Mouse (Mus musculus) mature B cell (primary cell): Measurements from ENCODE around the gene Mtch2.
"Not testable (repeated sequence)": the region's sequence is repeated elsewhere in the genome, so short reads cannot be mapped to it uniquely, and the experiment has no call there.

Experiments used
- in situ Hi-C: fragments of 300-500 bp; cut with MboI; formaldehyde crosslinking; loops from 2 replicates; pipeline ENCODE4 v1.14.3; 2019

The Mtch2 gene

DNA sequence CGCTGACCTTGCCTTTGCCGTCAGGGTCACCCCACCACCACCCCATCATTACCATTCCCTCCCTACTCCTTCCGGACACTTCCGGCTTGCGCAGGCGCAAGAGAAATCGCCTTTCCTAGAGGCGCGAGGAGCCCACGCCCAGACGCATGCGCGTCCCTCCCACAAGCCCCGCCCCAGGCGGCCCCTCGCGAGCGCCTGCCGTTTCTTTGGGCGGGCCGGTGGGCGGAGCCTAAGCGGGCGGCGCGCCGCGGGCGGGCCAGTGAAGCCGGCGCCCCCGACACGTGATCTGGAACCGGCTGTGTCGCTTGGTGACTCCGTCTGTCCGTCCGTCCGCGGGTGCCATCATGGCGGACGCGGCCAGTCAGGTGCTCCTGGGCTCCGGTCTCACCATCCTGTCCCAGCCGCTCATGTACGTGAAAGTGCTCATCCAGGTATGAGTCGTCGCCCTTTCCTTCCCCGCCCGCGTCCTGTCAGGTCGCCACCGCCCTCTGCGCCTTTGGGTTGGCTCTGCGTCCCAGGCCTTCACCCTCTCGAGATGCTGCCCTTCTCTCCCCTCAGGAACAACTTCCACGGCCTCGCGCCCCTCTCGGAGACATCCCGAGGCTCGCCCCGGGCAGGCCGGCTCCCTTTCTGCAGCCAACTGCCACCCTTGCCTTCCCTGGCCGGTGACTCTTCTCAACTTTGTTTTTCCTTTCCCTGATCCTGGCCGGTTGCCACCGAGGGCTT is at the start of gene Mtch2:
TSS of gene Mtch2 (plus strand) at position 201 of the 726 bp plus-strand sequence.
- in situ Hi-C loops = no loop called here

DNA sequence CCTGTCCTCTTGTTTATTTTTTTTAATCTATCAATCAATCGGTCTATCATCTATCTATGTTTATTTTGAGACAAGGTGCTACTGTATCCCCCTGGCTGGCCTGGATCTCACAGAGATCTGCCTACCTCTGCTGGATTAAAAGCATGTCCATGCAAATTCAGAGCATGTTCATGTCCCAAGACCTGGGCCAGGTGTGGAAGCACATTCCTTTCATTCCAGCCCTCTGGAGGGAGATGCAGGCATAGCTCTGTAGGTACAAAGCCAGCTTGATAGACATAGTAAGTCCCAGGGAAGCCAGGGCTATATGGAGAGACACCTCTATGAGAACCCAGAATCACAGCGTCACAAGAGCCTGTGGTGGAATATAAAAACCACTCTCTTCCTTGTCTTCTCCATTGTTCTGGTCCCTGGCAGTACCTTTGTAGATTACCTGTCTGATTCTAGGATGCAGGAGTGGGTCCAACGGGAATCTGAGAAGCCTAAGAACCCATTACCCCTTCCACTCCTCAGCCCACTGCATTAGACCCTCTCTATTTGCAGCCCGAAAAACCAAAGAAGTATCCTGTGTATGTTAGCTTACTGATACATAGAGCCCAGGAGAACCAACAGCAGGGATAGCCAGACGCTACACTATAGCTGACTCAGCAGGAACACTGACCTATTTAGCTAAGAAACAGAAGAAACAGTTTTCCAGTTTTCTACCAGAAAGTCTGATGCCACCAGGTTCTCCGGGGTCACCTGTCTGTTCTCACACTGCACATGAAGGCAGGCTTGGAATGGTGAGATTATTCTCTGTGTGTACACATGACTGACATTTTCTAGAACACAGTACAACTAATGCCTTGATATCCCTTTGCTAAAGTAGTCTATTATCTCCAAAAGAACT is 38.5 kb upstream of the Mtch2 start:
- in situ Hi-C loops = no loop called here

DNA sequence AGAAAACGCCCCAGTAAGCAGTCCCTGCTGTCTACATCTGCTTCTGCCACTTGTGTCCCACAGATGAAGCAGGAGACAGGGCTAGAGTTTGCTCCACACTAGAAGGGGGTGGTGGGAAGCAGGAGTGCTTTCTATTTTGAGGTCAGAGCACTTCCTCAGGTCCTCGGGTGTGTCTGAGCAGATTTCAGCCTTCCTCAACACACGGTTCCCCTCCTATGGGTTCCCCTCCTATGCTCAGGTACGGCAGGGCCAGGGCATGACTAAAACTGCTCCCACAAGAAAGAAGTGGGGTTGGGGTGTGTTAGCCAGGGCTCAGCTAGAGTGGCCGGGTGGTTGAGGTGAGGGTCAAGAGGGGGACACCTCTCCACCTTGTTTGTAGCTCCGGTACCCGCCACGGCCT is 36.2 kb upstream of the Mtch2 start:
- in situ Hi-C loops = no loop called here

DNA sequence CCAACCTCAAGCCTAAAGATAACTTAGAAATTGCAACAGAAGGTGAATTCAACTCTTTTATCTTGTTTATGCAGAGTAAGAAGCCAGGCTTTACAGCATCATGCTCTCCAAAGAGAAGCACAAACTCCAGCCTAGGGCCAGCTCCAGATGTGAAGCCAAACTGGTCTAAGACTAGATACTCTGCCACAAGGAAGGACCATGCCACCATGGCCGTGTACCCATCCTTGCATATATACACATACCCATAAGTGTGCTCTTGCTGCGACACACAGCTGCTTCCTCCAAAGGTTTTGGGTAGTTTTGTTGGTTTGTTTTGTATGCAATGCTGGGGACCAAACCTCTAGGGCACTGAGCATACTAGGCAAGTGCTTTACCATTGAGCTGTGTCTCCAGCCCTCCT is 31.7 kb upstream of the Mtch2 start:
- in situ Hi-C loops = no loop called here

DNA sequence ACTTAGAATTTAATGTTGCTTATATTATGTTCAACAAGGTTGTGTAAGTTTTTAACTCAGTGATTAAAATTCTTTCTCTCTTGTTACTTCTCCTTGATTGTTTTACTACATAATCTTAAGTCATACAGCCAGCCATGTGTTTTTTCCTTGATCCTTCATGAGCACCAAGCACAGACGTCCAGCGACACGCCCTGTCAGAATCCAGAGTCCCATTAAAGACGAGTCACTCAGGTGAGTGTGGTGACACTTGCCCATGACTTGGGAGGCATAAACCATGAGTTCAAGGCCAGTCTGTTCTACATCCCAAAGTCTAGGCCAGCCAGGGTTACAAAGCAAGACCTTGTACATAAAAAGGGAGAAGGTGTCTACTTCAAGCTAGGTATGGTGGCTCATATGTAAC is 30.8 kb upstream of the Mtch2 start:
- in situ Hi-C loops = no loop called here

DNA sequence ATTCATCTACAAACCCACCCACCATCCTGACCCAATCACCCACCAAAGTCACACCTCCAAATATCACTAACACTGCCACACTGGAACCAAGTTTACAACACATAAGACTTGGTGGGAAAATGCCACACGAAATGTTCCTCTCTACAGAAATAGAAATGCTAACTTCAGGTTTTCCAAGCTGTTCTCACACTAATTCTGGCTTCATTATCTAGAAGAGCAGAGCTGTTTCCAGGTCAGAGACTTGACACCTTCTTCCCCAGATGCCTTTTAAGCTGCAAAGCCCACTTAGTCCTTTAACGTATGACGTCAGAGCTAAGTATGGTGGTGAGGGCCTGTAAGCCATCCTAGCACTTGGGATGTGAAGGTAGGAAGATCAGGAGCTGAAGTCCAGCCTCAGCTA is 28.2 kb upstream of the Mtch2 start:
- in situ Hi-C loops = no loop called here

DNA sequence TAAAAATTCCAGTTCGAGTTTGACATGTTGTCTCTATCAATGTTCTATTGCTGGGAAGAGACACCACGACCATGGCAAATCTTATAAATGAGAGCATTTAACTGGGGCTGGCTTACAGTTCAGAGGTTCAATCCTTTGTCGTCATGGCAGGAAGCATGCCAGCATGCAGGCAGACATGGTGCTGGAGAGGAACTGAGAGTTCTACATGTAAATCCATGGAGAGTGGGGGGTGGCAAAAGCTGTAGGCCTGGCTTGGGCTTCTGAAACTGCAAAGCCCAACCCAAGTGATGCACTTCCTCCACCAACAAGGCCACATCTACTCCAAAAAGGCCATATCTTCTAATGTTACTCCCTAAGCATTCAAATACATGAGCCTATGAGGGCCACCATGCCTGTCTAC is 26.1 kb upstream of the Mtch2 start:
- in situ Hi-C loops = no loop called here

DNA sequence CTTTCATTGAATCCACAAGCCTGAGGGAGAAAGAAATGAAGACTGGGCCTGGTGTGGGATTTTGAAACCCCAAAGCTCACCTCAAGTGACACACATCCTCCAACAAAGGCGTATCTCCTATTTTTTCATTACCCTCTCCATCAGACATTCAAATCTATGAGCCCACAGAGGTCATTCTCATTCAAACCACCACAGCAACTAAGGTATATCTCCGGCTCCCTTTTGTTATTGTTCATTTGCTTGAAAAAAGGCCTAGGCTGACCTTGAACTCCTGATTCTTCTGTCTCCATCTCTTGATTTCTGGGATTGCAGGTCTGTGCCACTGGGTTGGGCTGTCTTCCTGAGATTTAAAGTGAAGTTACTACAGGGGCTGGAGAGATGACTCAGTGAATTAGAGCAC is 24.0 kb upstream of the Mtch2 start:
- in situ Hi-C loops = no loop called here

DNA sequence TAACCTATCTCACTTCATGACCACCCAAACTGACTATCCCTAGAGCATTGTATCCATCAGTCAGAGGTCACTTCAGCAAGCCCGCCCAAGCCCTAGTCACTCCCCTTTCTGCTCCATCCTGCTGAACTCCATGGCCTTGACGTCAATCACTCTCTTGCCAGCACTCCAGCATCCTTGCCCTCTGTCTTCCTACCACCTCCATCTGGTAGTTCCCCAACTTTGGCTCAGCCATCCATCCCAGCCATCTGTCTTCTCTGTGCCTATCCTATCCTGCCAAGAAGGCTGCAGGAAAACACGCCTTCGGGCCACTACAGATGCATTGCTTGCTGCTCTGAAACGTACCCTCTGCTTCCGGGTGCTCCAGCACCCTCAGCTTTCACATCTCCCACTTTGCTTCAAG is 23.2 kb upstream of the Mtch2 start:
- in situ Hi-C loops = no loop called here

DNA sequence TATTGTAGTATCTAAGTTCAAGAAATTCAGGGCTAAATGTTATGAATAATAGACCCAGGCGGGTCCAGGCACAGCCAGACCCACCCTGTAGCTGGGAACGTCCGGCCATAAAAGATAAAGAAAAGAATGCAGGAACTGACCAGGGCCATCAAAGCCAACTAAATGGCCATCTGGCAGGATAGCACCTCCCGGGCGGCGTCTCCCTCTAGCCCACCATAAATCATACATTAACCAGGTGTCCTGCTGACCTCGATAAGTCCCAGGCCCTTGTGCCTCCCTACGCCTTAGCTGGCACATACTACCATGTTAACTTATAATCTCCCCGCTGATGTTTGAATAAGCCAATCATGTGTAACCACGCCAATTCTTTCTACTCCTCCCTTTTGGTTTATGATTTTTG is 22.4 kb upstream of the Mtch2 start:
- in situ Hi-C loops = not testable (repeated sequence)

DNA sequence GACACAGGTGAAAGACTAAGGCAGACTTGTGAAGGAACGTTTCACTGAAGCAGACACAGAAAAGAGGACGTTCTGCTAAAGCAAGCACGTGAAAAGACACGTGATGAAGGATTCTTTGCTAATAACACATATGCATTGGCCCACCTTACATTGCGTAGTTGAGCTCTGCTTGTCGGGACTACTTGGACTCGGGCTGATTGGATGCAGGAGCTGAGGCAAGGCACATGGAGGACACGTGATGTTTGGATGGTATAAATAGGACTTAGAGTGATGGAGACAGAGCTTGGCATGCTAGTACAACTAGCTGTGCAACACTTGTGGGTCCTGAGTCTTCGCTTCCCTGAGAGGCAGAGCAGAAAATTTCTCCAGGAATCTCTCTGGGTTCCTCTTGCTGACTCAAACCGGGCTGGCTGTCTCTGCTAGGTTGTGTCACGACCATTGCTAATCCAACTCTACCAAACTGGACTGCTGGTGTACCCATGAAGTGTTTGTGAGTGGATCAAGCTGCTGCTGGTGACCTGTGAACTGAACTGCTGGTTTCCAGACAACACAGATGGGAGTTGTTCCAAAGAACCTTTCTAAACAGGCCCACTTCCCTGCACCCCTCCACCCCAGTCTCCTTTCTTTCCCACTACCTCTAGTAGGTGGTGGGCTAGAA is 21.3 kb upstream of the Mtch2 start:
- in situ Hi-C loops = no loop called here

DNA sequence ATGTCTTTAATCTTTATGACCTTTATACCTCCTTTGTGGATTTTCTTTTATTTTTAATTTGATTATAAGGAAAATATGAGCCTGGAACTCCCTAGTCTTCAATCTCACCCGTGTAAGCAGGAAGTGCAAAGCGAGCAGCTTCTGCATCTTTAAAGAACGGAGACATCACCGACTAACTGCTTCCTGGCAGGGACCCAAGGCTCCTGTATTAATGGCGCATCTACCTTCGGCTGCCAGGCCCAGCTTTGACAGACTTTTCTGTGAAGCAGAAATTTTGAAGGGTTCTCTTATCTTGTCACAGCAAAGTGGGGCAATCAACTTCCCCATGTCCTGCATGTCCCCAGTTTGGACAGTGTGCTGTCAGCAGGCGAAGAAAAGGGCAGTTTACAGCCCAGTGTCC is 18.2 kb upstream of the Mtch2 start:
- in situ Hi-C loops = no loop called here

DNA sequence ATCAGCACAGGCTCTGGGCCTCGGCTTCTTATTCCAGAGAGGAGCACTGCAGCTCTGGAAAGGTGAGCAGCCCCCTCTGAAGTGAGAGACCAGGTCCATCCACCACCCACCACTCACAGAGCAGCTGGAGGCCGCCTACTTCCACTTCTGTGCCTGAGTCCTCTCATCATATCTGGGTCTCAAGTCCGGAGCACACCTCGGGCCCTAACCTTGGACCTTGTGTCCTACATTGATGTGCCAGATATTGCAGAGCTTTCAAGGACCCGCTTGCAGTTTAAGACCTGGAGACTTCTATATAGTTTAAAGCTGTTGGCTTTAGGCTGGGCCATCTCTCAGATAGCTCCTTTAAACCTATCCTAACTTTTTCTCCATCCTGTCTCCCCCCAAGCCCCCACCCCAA is 13.5 kb upstream of the Mtch2 start:
- in situ Hi-C loops = no loop called here

DNA sequence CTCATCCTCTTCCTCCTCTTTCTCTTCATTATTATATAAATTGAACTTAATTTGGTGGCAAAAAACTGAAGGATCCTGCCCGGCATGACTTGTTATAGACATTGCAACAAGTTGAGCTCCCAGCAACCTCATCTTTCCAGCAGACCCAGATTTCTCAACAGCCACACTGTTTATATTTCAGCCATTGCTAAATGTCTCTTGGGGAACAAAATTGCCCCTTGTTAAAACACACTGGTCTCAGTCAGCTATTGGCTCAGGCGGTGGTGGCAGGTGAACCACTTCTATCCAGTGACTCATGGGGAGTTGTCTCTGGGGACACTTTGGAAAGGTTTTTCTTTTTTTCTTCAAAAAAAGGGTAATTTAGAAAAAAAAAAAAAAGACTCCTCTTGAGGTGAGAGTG is 8.3 kb upstream of the Mtch2 start:
- in situ Hi-C loops = no loop called here

DNA sequence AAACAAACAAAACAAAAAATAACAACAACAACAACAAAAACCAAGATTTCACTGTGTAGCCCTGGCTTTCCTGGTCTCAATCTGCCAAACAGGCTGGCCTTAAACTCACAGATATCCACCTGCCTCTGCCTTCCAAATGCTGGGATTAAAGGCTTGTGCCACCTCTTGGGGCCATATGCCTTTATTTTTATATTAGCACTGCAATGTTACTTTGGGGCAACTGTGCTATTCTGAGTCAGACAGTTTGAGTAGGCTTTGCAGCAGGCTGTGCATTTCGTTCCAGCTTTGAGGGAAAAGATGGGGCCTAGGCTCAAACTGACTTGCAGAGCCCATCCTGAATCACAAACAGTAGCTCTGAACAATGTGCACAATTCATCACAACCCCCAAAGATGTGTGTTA is 3.3 kb upstream of the Mtch2 start:
- in situ Hi-C loops = no loop called here

DNA sequence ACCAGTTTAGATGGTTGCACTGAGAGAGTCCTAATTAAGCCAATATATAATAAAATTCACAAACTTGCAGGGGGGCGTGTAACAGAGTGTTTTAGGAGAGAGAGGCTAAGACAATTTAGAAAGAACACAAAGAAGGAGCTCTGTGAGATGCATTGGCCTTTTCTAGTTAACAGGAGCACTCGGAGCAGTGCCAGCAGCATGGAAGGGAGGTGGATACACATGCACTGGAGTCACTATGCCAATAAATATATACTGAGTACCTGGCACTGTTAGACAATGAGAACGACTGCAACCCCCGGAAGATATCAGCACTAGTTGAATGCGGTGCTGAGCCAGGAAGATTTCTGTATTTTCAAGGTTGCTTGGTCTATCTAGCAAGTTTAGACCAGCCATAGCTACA is 2.7 kb upstream of the Mtch2 start:
- in situ Hi-C loops = no loop called here

DNA sequence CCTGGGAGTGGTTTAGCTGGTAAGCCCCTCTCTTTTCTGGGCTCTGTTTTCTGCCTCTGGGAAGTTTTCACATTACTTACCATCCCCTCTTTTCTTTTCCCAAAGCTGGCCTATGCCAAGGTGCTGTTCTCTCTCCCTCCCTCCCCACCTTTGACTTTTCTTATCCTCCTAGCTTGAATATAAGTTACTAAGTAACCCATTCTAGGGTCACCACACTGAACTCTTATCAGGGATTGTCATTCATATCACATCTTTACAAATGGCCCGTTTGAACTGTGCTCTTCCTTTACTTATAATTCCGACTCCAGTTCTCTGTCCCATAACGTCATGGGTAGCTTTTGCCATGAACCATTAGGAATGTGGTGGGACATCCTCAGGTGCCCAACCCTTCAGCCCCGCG is 1.7 kb upstream of the Mtch2 start:
- in situ Hi-C loops = no loop called here

DNA sequence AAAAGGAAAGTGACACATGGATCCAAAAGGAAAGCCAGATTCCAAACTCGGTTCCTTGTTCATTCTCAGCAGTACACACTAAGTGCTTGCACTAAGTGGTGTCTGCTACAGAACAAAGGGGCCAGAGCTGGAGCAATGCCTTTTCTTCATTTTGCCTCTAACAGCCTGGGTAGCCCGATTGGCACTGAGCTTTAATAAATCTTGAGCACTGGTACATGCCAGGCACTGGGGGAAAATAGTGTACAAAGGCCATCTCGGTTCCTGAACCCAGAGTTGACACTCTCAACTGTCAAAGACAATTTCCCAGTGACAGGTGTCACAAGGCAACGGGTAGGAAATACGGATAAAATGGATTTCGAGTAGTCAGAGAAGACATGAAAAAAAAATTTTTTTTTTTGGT is 784 bp upstream of the Mtch2 start:
- in situ Hi-C loops = no loop called here

DNA sequence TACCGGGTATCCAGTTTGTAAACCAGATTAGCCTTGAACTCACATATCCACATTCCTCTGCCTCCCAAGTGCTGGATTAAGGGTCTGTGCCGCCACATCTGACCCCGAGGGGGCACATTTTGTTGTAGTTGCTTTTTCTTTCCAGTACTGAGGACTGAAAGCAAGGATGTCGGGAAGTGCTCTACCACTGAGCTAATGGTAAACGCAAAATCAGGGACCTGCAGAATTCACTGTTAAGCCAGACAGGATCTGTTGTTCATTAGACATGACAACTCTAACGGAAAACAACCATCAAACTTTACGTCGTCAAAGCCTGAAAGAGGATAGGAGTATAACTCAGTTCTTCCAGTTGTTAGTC is 379 bp upstream of the Mtch2 start:
- in situ Hi-C loops = no loop called here

DNA sequence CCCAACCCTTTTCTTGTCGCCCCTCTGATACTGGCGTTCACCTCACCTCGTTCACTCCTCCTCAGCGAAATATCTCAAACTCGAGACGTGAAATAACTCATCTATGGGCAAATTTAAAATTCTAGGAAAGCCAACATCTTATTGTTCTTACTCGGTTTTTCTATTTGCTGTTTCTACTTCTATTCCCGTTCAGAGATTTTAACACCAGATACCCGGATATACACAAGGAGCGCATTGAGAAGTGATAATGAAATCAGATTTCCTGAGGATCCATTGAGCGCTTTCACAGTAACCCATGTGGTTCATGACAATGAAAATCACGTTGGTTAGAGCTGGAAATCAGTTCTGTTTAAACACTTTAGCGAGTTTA is 711 bp downstream of the Mtch2 start:
- in situ Hi-C loops = no loop called here

DNA sequence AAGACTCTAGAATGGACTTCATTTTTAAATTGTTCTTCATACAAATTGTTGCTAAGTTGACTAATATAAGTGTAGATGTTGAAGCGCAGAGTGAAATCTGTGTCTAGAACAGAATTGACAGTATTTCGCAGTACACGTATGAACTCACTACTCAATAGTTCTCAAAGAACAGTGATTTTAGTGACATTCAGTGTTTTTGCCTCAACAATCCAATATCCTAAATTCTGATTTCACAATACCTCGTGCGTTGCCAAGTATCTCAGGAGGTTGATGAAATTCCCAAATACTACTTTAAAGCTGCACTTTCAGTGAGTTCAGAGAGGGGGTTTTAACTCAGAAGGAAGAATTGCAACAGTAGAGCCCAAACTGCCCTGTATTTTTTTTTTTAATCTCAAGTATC is 1.4 kb downstream of the Mtch2 start:
- in situ Hi-C loops = no loop called here

DNA sequence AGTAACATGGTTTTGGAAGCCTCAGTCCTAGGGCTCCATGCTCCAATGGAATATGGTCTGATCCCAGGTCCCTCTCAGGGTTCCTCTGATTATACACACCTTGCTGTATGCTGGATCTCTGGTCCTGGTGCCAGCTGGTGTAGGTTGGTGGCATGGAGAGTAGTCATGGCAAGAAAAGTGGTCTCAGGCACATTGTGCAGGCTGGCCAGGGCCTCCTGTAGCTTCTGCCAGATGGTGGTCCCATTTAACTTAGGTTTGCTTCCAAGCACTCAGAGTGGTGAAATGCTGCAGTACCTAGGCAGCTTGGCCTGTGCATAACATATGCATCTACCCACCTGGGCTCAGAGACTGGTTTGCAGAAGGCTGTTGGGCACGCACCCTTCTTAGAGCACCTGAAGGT is 3.4 kb downstream of the Mtch2 start:
- in situ Hi-C loops = no loop called here

DNA sequence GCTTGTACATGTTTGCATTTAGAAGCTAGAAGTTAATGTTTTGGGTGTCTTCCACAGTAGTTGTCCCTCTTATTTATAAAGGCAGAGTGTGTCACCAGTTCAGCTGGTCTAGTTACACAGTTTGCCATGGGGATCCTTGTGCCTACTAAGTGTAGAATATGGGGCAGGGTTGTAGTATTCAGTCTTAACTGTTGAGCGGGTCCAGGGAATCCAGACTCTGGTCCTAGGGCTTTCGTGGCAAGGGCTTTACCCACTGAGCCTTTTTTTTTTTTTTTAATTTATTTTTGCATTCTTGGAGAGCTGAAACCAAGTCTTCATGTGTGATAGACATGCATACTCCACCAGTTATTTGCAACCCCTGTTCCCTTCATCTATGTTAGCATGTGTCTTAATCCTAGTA is 14.5 kb downstream of the Mtch2 start:
- in situ Hi-C loops = no loop called here
